9 mouse cellular contexts compared by ENCODE assay signal in genomic region chrX:139762546-139762945, GRCm38 (mm10). TPM values are rescaled to one million over a fixed set of nuclear protein-coding genes. Genes with fewer than 3 reads are reported as not detected.
A peak's percentile ranks its signal among the peaks of the same experiment; 100 is the strongest.
DNase-seq lines count a peak whose midpoint lies in the region; TF ChIP-seq lines count a peak whose summit lies in the region.
"Had no signal": no experiment of that assay in that cellular context is flagged by ENCODE, and none has a peak within 500 bp of the region (broad histone marks: within the 10 kb centered on the region; RNA-seq: fewer than 3 reads in every experiment).

No protein-coding gene starts in this region.

- H3K27ac ChIP-seq in layer of hippocampus, adult 2 months = no peak overlapping the region

- peak; percentile 81 for TF ChIP-seq CTCF in layer of hippocampus, adult 2 months (conservative IDR thresholded peaks at IDR 0.05)

- peak; percentile 20 to 45 for DNase-seq in adrenal gland, postnatal 36 days
- no peak for DNase-seq in adrenal gland, adult 2 months
- peak in 1 of 2 experiments; percentile 17 for DNase-seq in layer of hippocampus, adult 2 months (ENCODE audit: low spot score in 2 of 2)
- no peak for DNase-seq in layer of hippocampus, adult 9-10 months (ENCODE audit: low spot score)
- DNase-seq in ES-CJ7 (ENCODE audit: low read depth, low spot score) = peak; percentile 22
- peak; percentile 44 for DNase-seq in induced T-regulatory cell, adult 2 months (ENCODE audit: low read depth)
- DNase-seq in MN1 (ENCODE audit: low spot score) = no peak
- no peak for DNase-seq in spleen, postnatal 4 days (ENCODE audit: low spot score in 2 of 2)

- no peak overlapping the region for H3K4me3 ChIP-seq in layer of hippocampus, adult 2 months

RNA-seq across cellular contexts. Expression of gene Ripply1, which starts 19.6 kb away (rescaled TPM):
- not detected for total RNA-seq in adrenal gland, postnatal 36 days (2021)
- total RNA-seq in adrenal gland, adult 2 months (2021) = not detected
- not detected in 2 replicates for polyA plus RNA-seq in adrenal gland, adult 2 months (2012; rRNA removed)
- not detected for total RNA-seq in layer of hippocampus, adult 2 months (2021)
- polyA plus RNA-seq: limb, embryonic 11.5 days had no signal

RNA-seq across cellular contexts. Expression of gene Cldn2, which starts 38.1 kb away (rescaled TPM):
- total RNA-seq in adrenal gland, postnatal 36 days (2021) = under 1 TPM in 1 of 2 experiments, not detected in 1; 0.17 TPM
- total RNA-seq in adrenal gland, adult 2 months (2021) = under 1 TPM; 0.12 to 0.21 TPM
- not detected in 2 replicates for polyA plus RNA-seq in adrenal gland, adult 2 months (2012; rRNA removed)
- under 1 TPM; 0.34 to 0.82 TPM for total RNA-seq in layer of hippocampus, adult 2 months (2021)
- polyA plus RNA-seq: limb, embryonic 11.5 days had no signal

RNA-seq across cellular contexts. Expression of gene Gm15013, which starts 48.3 kb away (rescaled TPM):
- not detected for total RNA-seq in adrenal gland, postnatal 36 days (2021)
- total RNA-seq in adrenal gland, adult 2 months (2021) = not detected
- polyA plus RNA-seq in adrenal gland, adult 2 months (2012; rRNA removed) = not detected in 2 replicates
- not detected for total RNA-seq in layer of hippocampus, adult 2 months (2021)
- polyA plus RNA-seq: limb, embryonic 11.5 days had no signal

Comparison
In these comparisons a context has a peak if more than half of its experiments do, and no peak if none do; other contexts are left out.
1. DNase-seq: peak in adrenal gland, postnatal 36 days (2 of 2), ES-CJ7 (single experiment) and induced T-regulatory cell, adult 2 months (single experiment); none in adrenal gland, adult 2 months (single experiment), layer of hippocampus, adult 9-10 months (single experiment), MN1 (single experiment) and spleen, postnatal 4 days (0 of 2).